Mouse (Mus musculus): ENCODE measurements around the gene Pik3c2g.

- TF ChIP-seq POLR2A (IDR thresholded peaks at IDR 0.05; ENCODE audit: insufficient read depth, low read depth, low read length) (no peak), EP300 (IDR thresholded peaks at IDR 0.05; ENCODE audit: insufficient read depth, low read depth, low read length) (no peak), CTCF (IDR thresholded peaks at IDR 0.05) (no peak)
Observed at GRCm38 (mm10) chr6:139764398-139764797, 177.4 kb downstream of the Pik3c2g start.
